Mouse (Mus musculus) limb, embryonic 15.5 days (tissue): ENCODE results near the gene Ap5m1. TPM values are rescaled to one million over a fixed set of nuclear protein-coding genes. Genes with fewer than 3 reads are reported as not detected.
A peak's percentile ranks its signal among the peaks of the same experiment; 100 is the strongest.

Experiments used
- ATAC-seq: fragments of 200-750 bp; cut with Nextera tagmentation; 2 replicates; pipeline ENCODE4 v1.8.0; 2017; ENCODE audit warnings: low read depth, moderate TSS enrichment; ENCODE audit not compliant: insufficient number of reproducible peaks, low FRiP score, low TSS enrichment
- H3K27ac ChIP-seq: fragments of 300-500 bp; sonication (generic); 2 replicates; pipeline ENCODE4 v1.5.1; 2015; ENCODE audit warnings: moderate library complexity, mild to moderate bottlenecking, inconsistent platforms
- H3K27me3 ChIP-seq: fragments of 300-500 bp; sonication (generic); 2 replicates; pipeline ENCODE4 v1.6.1; 2015; ENCODE audit warnings: inconsistent platforms
- H3K36me3 ChIP-seq: fragments of 300-500 bp; sonication (generic); 2 replicates; pipeline ENCODE4 v1.6.1; 2015; ENCODE audit warnings: inconsistent platforms
- H3K4me1 ChIP-seq: fragments of 300-500 bp; sonication (generic); 2 replicates; pipeline ENCODE4 v1.6.1; 2015; ENCODE audit warnings: inconsistent platforms
- H3K4me2 ChIP-seq: fragments of 300-500 bp; sonication (generic); 2 replicates; pipeline ENCODE4 v1.6.1; 2015; ENCODE audit warnings: mild to moderate bottlenecking, inconsistent platforms
- H3K4me3 ChIP-seq: fragments of 300-500 bp; sonication (generic); 2 replicates; pipeline ENCODE4 v1.5.1; 2015; ENCODE audit warnings: mild to moderate bottlenecking, inconsistent platforms
- H3K9ac ChIP-seq: fragments of 300-500 bp; sonication (generic); 2 replicates; pipeline ENCODE4 v1.6.1; 2015; ENCODE audit warnings: inconsistent platforms
- H3K9me3 ChIP-seq: fragments of 300-500 bp; sonication (generic); 2 replicates; pipeline ENCODE4 v1.6.1; 2016; ENCODE audit warnings: inconsistent platforms
- WGBS: fragments of 180-500 bp; shearing (Covaris S2); methylation state at CpG from one replicate; pipeline ENCODE4 v1.1.7; 2015; 5-methylcytosine and 5-hydroxymethylcytosine counted together
- polyA plus RNA-seq: library from polyadenylated mRNA; unstranded; fragments of >200 nt; fragmentation: Nextera tagmentation; extraction: Ambion mirVana; gene quantifications from 2 replicates; pipeline ENCODE4 v1.2.1, GENCODE M21; 2015

The Ap5m1 gene
- 20.4 and 21.4 TPM in 2 replicates for polyA plus RNA-seq

- H3K9me3 ChIP-seq: no peaks in the 10 kb centered on the region
These were observed at the start of gene Ap5m1 for GRCm38 (mm10) chr14:49065529-49066273. Gene Ap5m1, plus strand, starts transcription at chr14:49066097.

GRCm38 (mm10) chr14:49019765-49020164 lies 46.1 kb upstream of the Ap5m1 start:
- no peak overlapping the region for H3K4me3 ChIP-seq
- H3K9me3 ChIP-seq: no peaks in the 10 kb centered on the region
- no peak for ATAC-seq
- 92% methylated on average over 5 of the region's 5 CpGs for WGBS
- no peaks in the 10 kb centered on the region for H3K4me1 ChIP-seq
- peaks cover 18% of the 10 kb centered on the region for H3K36me3 ChIP-seq
- no peaks in the 10 kb centered on the region for H3K27me3 ChIP-seq
- no peak overlapping the region for H3K4me2 ChIP-seq
- H3K27ac ChIP-seq: no peak overlapping the region
- no peak overlapping the region for H3K9ac ChIP-seq

More at GRCm38 (mm10) chr14:49065529-49066273, at the start of gene Ap5m1:
- WGBS: under 1% methylated on average over 41 of the region's 62 CpGs
- ATAC-seq: peak; percentile 64
- H3K27me3 ChIP-seq: no peaks in the 10 kb centered on the region
- no peaks in the 10 kb centered on the region for H3K36me3 ChIP-seq
- peak within 1 kb of the TSS; percentile 99 for H3K27ac ChIP-seq
- peak within 1 kb of the TSS; percentile 63 for H3K4me2 ChIP-seq
- H3K4me1 ChIP-seq: peaks cover 17% of the 10 kb centered on the region
- H3K4me3 ChIP-seq: peak within 1 kb of the TSS; percentile 92
- peak within 1 kb of the TSS; percentile 93 for H3K9ac ChIP-seq

- H3K36me3 ChIP-seq: peaks cover 23% of the 10 kb centered on the region
- H3K4me1 ChIP-seq: no peaks in the 10 kb centered on the region
- H3K9ac ChIP-seq: no peak overlapping the region
- H3K9me3 ChIP-seq: no peaks in the 10 kb centered on the region
- no peak overlapping the region for H3K4me2 ChIP-seq
- no peak overlapping the region for H3K27ac ChIP-seq
- H3K27me3 ChIP-seq: no peaks in the 10 kb centered on the region
- ATAC-seq: no peak
- H3K4me3 ChIP-seq: no peak overlapping the region
- WGBS: 91% methylated on average over 6 of the region's 6 CpGs
These were observed 38.7 kb upstream of the Ap5m1 start for GRCm38 (mm10) chr14:49027040-49027778.

GRCm38 (mm10) chr14:49027779-49028368 lies 38.0 kb upstream of the Ap5m1 start:
- H3K27ac ChIP-seq: no peak overlapping the region
- WGBS: 82% methylated on average over 3 of the region's 3 CpGs
- no peak overlapping the region for H3K4me3 ChIP-seq
- H3K4me2 ChIP-seq: no peak overlapping the region
- ATAC-seq: no peak
- no peaks in the 10 kb centered on the region for H3K27me3 ChIP-seq
- peaks cover 20% of the 10 kb centered on the region for H3K36me3 ChIP-seq
- H3K4me1 ChIP-seq: no peaks in the 10 kb centered on the region
- no peaks in the 10 kb centered on the region for H3K9me3 ChIP-seq
- H3K9ac ChIP-seq: no peak overlapping the region

- Histone ChIP-seq H3K27ac (no peak overlapping the region), H3K9ac (no peak overlapping the region), H3K36me3 (peaks cover 24% of the 10 kb centered on the region), H3K27me3 (no peaks in the 10 kb centered on the region), H3K4me1 (no peaks in the 10 kb centered on the region), H3K4me3 (no peak overlapping the region), H3K4me2 (no peak overlapping the region), H3K9me3 (no peaks in the 10 kb centered on the region)
- ATAC-seq: no peak
- WGBS: 94% methylated on average over 5 of the region's 5 CpGs
These were observed 36.9 kb upstream of the Ap5m1 start for GRCm38 (mm10) chr14:49028991-49029390.

- WGBS: 95% methylated on average over 4 of the region's 4 CpGs
- Histone ChIP-seq H3K9ac (no peak overlapping the region), H3K27me3 (no peaks in the 10 kb centered on the region), H3K4me2 (no peak overlapping the region), H3K4me3 (no peak overlapping the region), H3K4me1 (no peaks in the 10 kb centered on the region), H3K27ac (no peak overlapping the region), H3K9me3 (no peaks in the 10 kb centered on the region), H3K36me3 (no peaks in the 10 kb centered on the region)
- no peak for ATAC-seq
These were observed 20.3 kb upstream of the Ap5m1 start for GRCm38 (mm10) chr14:49045610-49046009.

GRCm38 (mm10) chr14:49049492-49049891 lies 16.4 kb upstream of the Ap5m1 start:
- H3K4me1 ChIP-seq: no peaks in the 10 kb centered on the region
- H3K9ac ChIP-seq: no peak overlapping the region
- H3K36me3 ChIP-seq: no peaks in the 10 kb centered on the region
- no peaks in the 10 kb centered on the region for H3K9me3 ChIP-seq
- H3K4me2 ChIP-seq: no peak overlapping the region
- ATAC-seq: no peak
- no peaks in the 10 kb centered on the region for H3K27me3 ChIP-seq
- no peak overlapping the region for H3K27ac ChIP-seq
- no peak overlapping the region for H3K4me3 ChIP-seq

GRCm38 (mm10) chr14:49063838-49064237 lies 2.1 kb upstream of the Ap5m1 start:
- peaks cover 17% of the 10 kb centered on the region for H3K4me1 ChIP-seq
- no peak for ATAC-seq

GRCm38 (mm10) chr14:49066274-49066823 lies 452 bp downstream of the Ap5m1 start, which contains the start of gene Exoc5:
Gene Exoc5, minus strand, starts transcription at chr14:49066653.
- no peaks in the 10 kb centered on the region for H3K27me3 ChIP-seq

More at GRCm38 (mm10) chr14:49063838-49064237, 2.1 kb upstream of the Ap5m1 start:
- no peak overlapping the region for H3K27ac ChIP-seq
- H3K4me3 ChIP-seq: no peak overlapping the region
- no peak overlapping the region for H3K9ac ChIP-seq
- 52% methylated on average over 2 of the region's 2 CpGs for WGBS
- no peaks in the 10 kb centered on the region for H3K27me3 ChIP-seq
- no peak overlapping the region for H3K4me2 ChIP-seq
- no peaks in the 10 kb centered on the region for H3K36me3 ChIP-seq
- no peaks in the 10 kb centered on the region for H3K9me3 ChIP-seq

GRCm38 (mm10) chr14:49072837-49073236 lies 6.9 kb downstream of the Ap5m1 start:
- Histone ChIP-seq H3K4me1 (peaks cover 1% of the 10 kb centered on the region; the same call in 1 of the 2 replicates), H3K27me3 (no peaks in the 10 kb centered on the region), H3K9ac (no peak overlapping the region), H3K36me3 (peaks cover 7% of the 10 kb centered on the region; the same call in 1 of the 2 replicates), H3K4me3 (no peak overlapping the region), H3K9me3 (no peaks in the 10 kb centered on the region), H3K4me2 (no peak overlapping the region), H3K27ac (no peak overlapping the region)
- 88% methylated on average over 2 of the region's 2 CpGs for WGBS
- no peak for ATAC-seq

More at GRCm38 (mm10) chr14:49066274-49066823, 452 bp downstream of the Ap5m1 start, which contains the start of gene Exoc5:
- Histone ChIP-seq H3K9ac (peak within 1 kb of the TSS; percentile 93), H3K4me3 (peak within 1 kb of the TSS; percentile 92), H3K4me2 (peak within 1 kb of the TSS; percentile 63), H3K36me3 (no peaks in the 10 kb centered on the region), H3K4me1 (peaks cover 17% of the 10 kb centered on the region), H3K27ac (peak within 1 kb of the TSS; percentile 99), H3K9me3 (no peaks in the 10 kb centered on the region)
- ATAC-seq: peak; percentile 92
- under 1% methylated on average over 51 of the region's 53 CpGs for WGBS

- Histone ChIP-seq H3K4me3 (no peak overlapping the region), H3K27ac (no peak overlapping the region), H3K9me3 (no peaks in the 10 kb centered on the region), H3K27me3 (no peaks in the 10 kb centered on the region), H3K36me3 (peaks cover 7% of the 10 kb centered on the region; the same call in 1 of the 2 replicates), H3K4me1 (no peaks in the 10 kb centered on the region), H3K9ac (no peak overlapping the region), H3K4me2 (no peak overlapping the region)
- WGBS: 90% methylated on average over 7 of the region's 7 CpGs
- no peak for ATAC-seq
These were observed 8.0 kb downstream of the Ap5m1 start for GRCm38 (mm10) chr14:49073896-49074295.
